Mouse (Mus musculus): ENCODE results near the gene Mid1ip1. TPM values are rescaled to one million over a fixed set of nuclear protein-coding genes. Genes with fewer than 3 reads are reported as not detected.

Mid1ip1 gene
- polyA plus RNA-seq, 1 experiment, result 18.3 TPM

DNA sequence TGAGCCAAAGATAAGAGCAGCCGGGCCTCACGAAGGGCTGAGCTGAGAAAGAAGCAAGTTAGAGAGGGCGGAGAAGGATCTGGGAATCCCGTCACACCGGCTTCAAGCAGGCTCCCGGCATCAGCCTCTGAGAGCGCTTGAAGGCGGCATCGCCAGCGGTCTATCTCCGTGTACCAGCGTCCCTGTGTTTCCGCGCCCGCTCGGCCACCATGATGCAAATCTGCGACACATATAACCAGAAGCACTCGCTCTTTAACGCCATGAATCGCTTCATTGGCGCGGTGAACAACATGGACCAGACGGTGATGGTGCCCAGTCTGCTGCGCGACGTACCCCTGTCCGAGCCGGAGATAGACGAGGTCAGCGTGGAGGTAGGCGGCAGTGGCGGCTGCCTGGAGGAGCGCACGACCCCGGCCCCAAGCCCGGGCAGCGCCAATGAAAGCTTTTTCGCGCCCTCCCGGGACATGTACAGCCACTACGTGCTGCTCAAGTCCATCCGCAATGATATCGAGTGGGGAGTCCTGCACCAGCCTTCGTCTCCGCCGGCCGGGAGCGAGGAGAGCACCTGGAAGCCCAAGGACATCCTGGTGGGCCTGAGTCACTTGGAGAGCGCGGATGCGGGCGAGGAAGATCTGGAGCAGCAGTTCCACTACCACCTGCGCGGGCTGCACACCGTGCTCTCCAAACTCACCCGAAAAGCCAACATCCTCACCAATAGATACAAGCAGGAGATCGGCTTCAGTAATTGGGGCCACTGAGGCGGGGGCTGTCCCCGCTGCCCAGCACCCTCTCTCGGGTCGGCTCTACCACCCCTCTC, 3.4 kb downstream of the Mid1ip1 start:
- TF ChIP-seq POLR2A (IDR thresholded peaks at IDR 0.05; ENCODE audit: low read depth, low read length), result no peak
- no peak for TF ChIP-seq CTCF (IDR thresholded peaks at IDR 0.05; ENCODE audit: extremely low read depth, insufficient read depth, insufficient read length, insufficient replicate concordance)
- no peaks in the 10 kb centered on the region for H3K27me3 ChIP-seq (ENCODE audit: control insufficient read depth, insufficient read depth, low read length)
- no peaks in the 10 kb centered on the region; the same call in 1 of the 2 replicates for H3K4me1 ChIP-seq (ENCODE audit: control insufficient read depth, insufficient read depth, insufficient read length)
- H3K27ac ChIP-seq (ENCODE audit: insufficient read depth, low read length), result peak overlapping the region; percentile 85
- WGBS, result 27% methylated on average over 61 of the region's 61 CpGs
- H3K36me3 ChIP-seq (ENCODE audit: control insufficient read depth, insufficient read depth, low read length), result no peaks in the 10 kb centered on the region
- DNase-seq (ENCODE audit: low read depth in 1 of 2, low spot score in 2 of 2), result peak in 1 of 2 experiments; percentile 13
- H3K4me3 ChIP-seq (ENCODE audit: extremely low read depth, insufficient read depth, insufficient read length), result peak overlapping the region; percentile 85

DNA sequence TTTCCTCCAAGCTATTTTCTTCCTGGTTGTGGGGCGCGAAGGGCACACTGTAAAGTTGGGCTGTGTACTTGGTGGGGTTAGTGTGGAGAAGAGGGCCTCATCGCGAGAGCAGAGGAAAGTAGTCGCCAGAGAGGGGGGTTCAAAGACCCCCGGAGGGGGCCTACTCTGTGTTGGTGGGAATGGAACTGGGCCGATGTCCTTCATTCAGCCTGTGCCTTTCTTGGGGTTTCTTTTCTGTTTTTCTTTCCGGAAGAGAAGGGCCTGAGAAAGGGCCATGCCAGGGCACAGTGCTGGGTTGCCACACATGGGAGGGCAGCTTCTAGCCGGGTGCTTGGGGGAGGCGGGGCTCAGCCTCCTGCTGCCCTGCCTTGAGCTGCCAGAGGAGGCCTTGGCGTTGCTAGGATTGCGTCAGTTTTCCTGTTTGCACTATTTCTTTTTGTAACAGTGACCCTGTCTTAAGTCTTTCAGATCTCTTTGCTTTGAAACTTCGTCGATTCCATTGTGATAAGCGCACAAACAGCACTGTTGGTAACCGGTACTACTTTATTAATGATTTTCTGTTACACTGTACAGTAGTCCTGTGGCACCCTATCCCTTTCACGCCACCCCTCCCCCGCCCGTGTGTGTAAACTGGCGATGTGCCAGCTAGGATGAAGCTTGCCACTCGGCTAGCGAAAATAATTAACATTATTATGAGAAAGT, 4.2 kb downstream of the Mid1ip1 start:
- Histone ChIP-seq H3K4me3 (ENCODE audit: extremely low read depth, insufficient read depth, insufficient read length) (peak overlapping the region; percentile 85), H3K36me3 (ENCODE audit: control insufficient read depth, insufficient read depth, low read length) (no peaks in the 10 kb centered on the region), H3K4me1 (ENCODE audit: control insufficient read depth, insufficient read depth, insufficient read length) (no peaks in the 10 kb centered on the region; the same call in 1 of the 2 replicates), H3K27me3 (ENCODE audit: control insufficient read depth, insufficient read depth, low read length) (no peaks in the 10 kb centered on the region), H3K27ac (ENCODE audit: insufficient read depth, low read length) (peak overlapping the region; percentile 85)
- peak; percentile 41 to 42 for DNase-seq (ENCODE audit: low read depth in 1 of 2, low spot score in 2 of 2)
- TF ChIP-seq CTCF (IDR thresholded peaks at IDR 0.05; ENCODE audit: extremely low read depth, insufficient read depth, insufficient read length, insufficient replicate concordance) (no peak), POLR2A (IDR thresholded peaks at IDR 0.05; ENCODE audit: low read depth, low read length) (no peak)
- WGBS, result 20% methylated on average over 22 of the region's 22 CpGs

DNA sequence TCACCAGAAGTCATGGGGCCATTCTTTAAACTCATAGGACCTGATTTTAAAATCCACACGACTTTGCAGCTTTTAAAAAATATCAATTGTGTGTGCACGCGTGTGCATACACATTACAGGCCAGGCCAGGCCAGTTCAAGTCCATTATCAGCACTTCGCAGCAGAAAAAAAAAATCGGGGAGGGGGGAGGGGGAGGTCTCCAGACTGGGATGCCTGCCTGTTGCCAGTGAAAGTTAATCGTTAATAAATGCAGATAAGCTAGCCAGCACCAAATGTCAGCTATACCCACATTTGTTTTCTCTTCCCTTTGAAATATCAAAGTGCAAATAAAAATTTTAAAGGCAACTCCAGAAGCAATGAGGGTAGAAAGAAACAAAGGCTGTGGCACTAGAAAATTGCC, 5.6 kb downstream of the Mid1ip1 start:
- Histone ChIP-seq H3K4me3 (ENCODE audit: extremely low read depth, insufficient read depth, insufficient read length) (no peak overlapping the region), H3K36me3 (ENCODE audit: control insufficient read depth, insufficient read depth, low read length) (no peaks in the 10 kb centered on the region), H3K4me1 (ENCODE audit: control insufficient read depth, insufficient read depth, insufficient read length) (no peaks in the 10 kb centered on the region; the same call in 1 of the 2 replicates), H3K27me3 (ENCODE audit: control insufficient read depth, insufficient read depth, low read length) (no peaks in the 10 kb centered on the region), H3K27ac (ENCODE audit: insufficient read depth, low read length) (no peak overlapping the region)
- DNase-seq (ENCODE audit: low read depth in 1 of 2, low spot score in 2 of 2), result no peak
- TF ChIP-seq CTCF (IDR thresholded peaks at IDR 0.05; ENCODE audit: extremely low read depth, insufficient read depth, insufficient read length, insufficient replicate concordance) (no peak), POLR2A (IDR thresholded peaks at IDR 0.05; ENCODE audit: low read depth, low read length) (no peak)
- 76% methylated on average over 6 of the region's 6 CpGs for WGBS

DNA sequence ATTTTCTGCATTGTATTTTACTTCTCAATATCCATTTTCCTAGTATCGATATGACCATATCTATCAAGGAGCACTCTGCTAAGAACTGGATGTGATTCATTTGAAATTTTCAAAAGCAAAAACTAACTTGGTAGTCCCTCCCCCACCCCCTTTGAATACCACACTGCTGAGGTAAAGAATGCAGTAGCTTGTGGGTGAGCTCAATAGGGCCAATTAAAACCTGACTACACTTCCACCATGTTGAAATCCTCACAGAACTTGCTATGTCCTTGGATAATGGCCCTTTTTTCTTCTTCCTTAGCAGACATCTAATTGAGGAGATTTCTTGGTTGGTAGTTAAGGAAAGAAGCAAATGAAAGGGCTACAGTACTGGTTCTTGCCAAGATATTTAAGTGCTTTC, 9.8 kb downstream of the Mid1ip1 start:
- Histone ChIP-seq H3K4me3 (ENCODE audit: extremely low read depth, insufficient read depth, insufficient read length) (no peak overlapping the region), H3K4me1 (ENCODE audit: control insufficient read depth, insufficient read depth, insufficient read length) (no peaks in the 10 kb centered on the region), H3K36me3 (ENCODE audit: control insufficient read depth, insufficient read depth, low read length) (no peaks in the 10 kb centered on the region), H3K27ac (ENCODE audit: insufficient read depth, low read length) (no peak overlapping the region), H3K27me3 (ENCODE audit: control insufficient read depth, insufficient read depth, low read length) (no peaks in the 10 kb centered on the region)
- DNase-seq (ENCODE audit: low read depth in 1 of 2, low spot score in 2 of 2), result no peak
- WGBS, result 95% methylated on average over 1 of the region's 1 CpGs
- no peak for TF ChIP-seq CTCF (IDR thresholded peaks at IDR 0.05; ENCODE audit: extremely low read depth, insufficient read depth, insufficient read length, insufficient replicate concordance)
- TF ChIP-seq POLR2A (IDR thresholded peaks at IDR 0.05; ENCODE audit: low read depth, low read length), result no peak

DNA sequence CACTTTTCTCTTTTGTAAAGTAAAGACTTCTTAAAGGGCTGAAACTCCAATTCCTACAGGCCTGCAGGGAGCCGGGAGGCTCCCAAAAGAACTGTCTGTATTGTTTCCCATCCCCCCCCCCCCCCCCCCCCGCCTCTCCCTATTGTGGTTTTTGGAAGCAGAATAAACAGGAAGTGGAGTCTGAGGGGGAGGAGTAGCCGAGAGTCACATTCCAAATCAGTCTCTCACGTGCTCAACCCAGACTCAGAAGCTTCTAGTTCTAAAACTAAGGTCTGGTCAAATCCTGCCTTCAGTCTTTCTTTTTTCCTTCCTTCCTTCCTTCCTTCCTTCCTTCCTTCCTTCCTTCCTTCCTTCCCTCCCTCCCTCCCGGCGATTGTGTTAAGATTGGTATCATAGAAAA, 14.7 kb downstream of the Mid1ip1 start:
- TF ChIP-seq CTCF (IDR thresholded peaks at IDR 0.05; ENCODE audit: extremely low read depth, insufficient read depth, insufficient read length, insufficient replicate concordance), result no peak
- no peak for TF ChIP-seq POLR2A (IDR thresholded peaks at IDR 0.05; ENCODE audit: low read depth, low read length)
- no peaks in the 10 kb centered on the region for H3K36me3 ChIP-seq (ENCODE audit: control insufficient read depth, insufficient read depth, low read length)
- H3K4me1 ChIP-seq (ENCODE audit: control insufficient read depth, insufficient read depth, insufficient read length), result no peaks in the 10 kb centered on the region
- no peak overlapping the region for H3K27ac ChIP-seq (ENCODE audit: insufficient read depth, low read length)
- no peak for DNase-seq (ENCODE audit: low read depth in 1 of 2, low spot score in 2 of 2)
- no peaks in the 10 kb centered on the region for H3K27me3 ChIP-seq (ENCODE audit: control insufficient read depth, insufficient read depth, low read length)
- H3K4me3 ChIP-seq (ENCODE audit: extremely low read depth, insufficient read depth, insufficient read length), result no peak overlapping the region
- 32% methylated on average over 6 of the region's 6 CpGs for WGBS

DNA sequence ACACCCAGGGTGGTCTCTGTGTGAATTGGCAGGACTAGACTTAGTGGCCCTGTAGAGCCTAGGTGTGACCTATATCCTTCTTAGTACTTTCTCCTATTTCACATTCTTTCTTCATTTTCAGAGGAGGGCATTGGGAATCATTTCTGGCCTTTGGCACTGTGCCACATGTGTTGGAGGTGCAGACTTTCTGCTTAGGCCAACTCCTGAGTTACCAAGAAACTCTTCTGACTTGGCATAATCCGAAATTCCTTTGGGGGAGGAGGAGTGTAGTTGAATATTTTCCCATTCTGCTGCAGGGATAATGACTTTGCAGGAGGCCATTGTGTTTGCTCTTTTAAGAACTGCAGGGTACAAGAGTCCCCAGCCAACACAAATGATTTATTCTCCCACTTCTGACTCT, 19.6 kb downstream of the Mid1ip1 start:
- DNase-seq (ENCODE audit: low read depth in 1 of 2, low spot score in 2 of 2), result no peak
- Histone ChIP-seq H3K4me1 (ENCODE audit: control insufficient read depth, insufficient read depth, insufficient read length) (no peaks in the 10 kb centered on the region), H3K36me3 (ENCODE audit: control insufficient read depth, insufficient read depth, low read length) (no peaks in the 10 kb centered on the region), H3K4me3 (ENCODE audit: extremely low read depth, insufficient read depth, insufficient read length) (no peak overlapping the region), H3K27ac (ENCODE audit: insufficient read depth, low read length) (no peak overlapping the region), H3K27me3 (ENCODE audit: control insufficient read depth, insufficient read depth, low read length) (no peaks in the 10 kb centered on the region)
- TF ChIP-seq CTCF (IDR thresholded peaks at IDR 0.05; ENCODE audit: extremely low read depth, insufficient read depth, insufficient read length, insufficient replicate concordance) (no peak), POLR2A (IDR thresholded peaks at IDR 0.05; ENCODE audit: low read depth, low read length) (no peak)
- 58% methylated on average over 1 of the region's 1 CpGs for WGBS

All from spleen, adult 2 months (tissue).